Mouse (Mus musculus): ENCODE data around the gene Cacna2d3.

Cacna2d3 gene

GRCm38 (mm10) chr14:29639266-29639665 is 82.4 kb downstream of the Cacna2d3 start:
- no peak for DNase-seq (ENCODE audit: low spot score)

- DNase-seq (ENCODE audit: low spot score) = no peak
Measured at GRCm38 (mm10) chr14:29628213-29628612, 93.5 kb downstream of the Cacna2d3 start.

GRCm38 (mm10) chr14:29612436-29612835 is 109.2 kb downstream of the Cacna2d3 start:
- no peak for DNase-seq (ENCODE audit: low spot score)

- DNase-seq (ENCODE audit: low spot score) = no peak
Measured at GRCm38 (mm10) chr14:29608761-29609160, 112.9 kb downstream of the Cacna2d3 start.

- DNase-seq (ENCODE audit: low spot score) = no peak
Measured at GRCm38 (mm10) chr14:29599428-29599827, 122.2 kb downstream of the Cacna2d3 start.

GRCm38 (mm10) chr14:29592896-29593295 is 128.8 kb downstream of the Cacna2d3 start:
- no peak for DNase-seq (ENCODE audit: low spot score)

GRCm38 (mm10) chr14:29589628-29590027 is 132.0 kb downstream of the Cacna2d3 start:
- no peak for DNase-seq (ENCODE audit: low spot score)

- no peak for DNase-seq (ENCODE audit: low spot score)
Measured at GRCm38 (mm10) chr14:29581961-29582360, 139.7 kb downstream of the Cacna2d3 start.

- DNase-seq (ENCODE audit: low spot score) = no peak
Measured at GRCm38 (mm10) chr14:29577786-29578185, 143.9 kb downstream of the Cacna2d3 start.

- DNase-seq (ENCODE audit: low spot score) = no peak
Measured at GRCm38 (mm10) chr14:29575551-29575950, 146.1 kb downstream of the Cacna2d3 start.

- no peak for DNase-seq (ENCODE audit: low spot score)
Measured at GRCm38 (mm10) chr14:29562704-29563103, 159.0 kb downstream of the Cacna2d3 start.

- no peak for DNase-seq (ENCODE audit: low spot score)
Measured at GRCm38 (mm10) chr14:29561122-29561834, 160.4 kb downstream of the Cacna2d3 start.

- no peak for DNase-seq (ENCODE audit: low spot score)
Measured at GRCm38 (mm10) chr14:29558440-29558839, 163.2 kb downstream of the Cacna2d3 start.

GRCm38 (mm10) chr14:29556152-29556551 is 165.5 kb downstream of the Cacna2d3 start:
- DNase-seq (ENCODE audit: low spot score) = no peak

GRCm38 (mm10) chr14:29552471-29552870 is 169.2 kb downstream of the Cacna2d3 start:
- DNase-seq (ENCODE audit: low spot score) = no peak

GRCm38 (mm10) chr14:29548646-29549045 is 173.0 kb downstream of the Cacna2d3 start:
- no peak for DNase-seq (ENCODE audit: low spot score)

GRCm38 (mm10) chr14:29530516-29530915 is 191.1 kb downstream of the Cacna2d3 start:
- DNase-seq (ENCODE audit: low spot score) = no peak

GRCm38 (mm10) chr14:29528696-29529095 is 193.0 kb downstream of the Cacna2d3 start:
- DNase-seq (ENCODE audit: low spot score) = no peak

- no peak for DNase-seq (ENCODE audit: low spot score)
Measured at GRCm38 (mm10) chr14:29519751-29520669, 201.7 kb downstream of the Cacna2d3 start.

- no peak for DNase-seq (ENCODE audit: low spot score)
Measured at GRCm38 (mm10) chr14:29502667-29503066, 219.0 kb downstream of the Cacna2d3 start.

GRCm38 (mm10) chr14:29498546-29499290 is 222.9 kb downstream of the Cacna2d3 start:
- no peak for DNase-seq (ENCODE audit: low spot score)

GRCm38 (mm10) chr14:29496552-29496951 is 225.1 kb downstream of the Cacna2d3 start:
- DNase-seq (ENCODE audit: low spot score) = no peak
